Mouse (Mus musculus) liver, embryonic 12.5 days (tissue): Measurements from ENCODE around the gene Mad1l1. TPM values are rescaled to one million over a fixed set of nuclear protein-coding genes. Genes with fewer than 3 reads are reported as not detected.

Source experiments
- ATAC-seq: fragments of 200-750 bp; cut with Nextera tagmentation; 2 replicates; pipeline ENCODE4 v1.8.0; 2017; ENCODE audit warnings: moderate number of reproducible peaks, mild to moderate bottlenecking, moderate library complexity
- H3K27ac ChIP-seq: fragments of 300-500 bp; sonication (generic); 2 replicates; pipeline ENCODE4 v1.5.1; 2016; ENCODE audit warnings: mild to moderate bottlenecking
- H3K27me3 ChIP-seq: fragments of 300-500 bp; sonication (generic); replicated peaks from 2 replicates; pipeline ENCODE4 v1.6.1; 2016; ENCODE audit warnings: mild to moderate bottlenecking, moderate library complexity
- H3K36me3 ChIP-seq: fragments of 300-500 bp; sonication (generic); 2 replicates; pipeline ENCODE4 v1.6.1; 2016; ENCODE audit warnings: mild to moderate bottlenecking, moderate library complexity
- H3K4me1 ChIP-seq: fragments of 300-500 bp; sonication (generic); 2 replicates; pipeline ENCODE4 v1.6.1; 2016
- H3K4me2 ChIP-seq: fragments of 300-500 bp; sonication (generic); 2 replicates; pipeline ENCODE4 v1.6.1; 2016; ENCODE audit warnings: mild to moderate bottlenecking, moderate library complexity
- H3K4me3 ChIP-seq: fragments of 300-500 bp; sonication (generic); 2 replicates; pipeline ENCODE4 v1.5.1; 2016; ENCODE audit warnings: mild to moderate bottlenecking, moderate library complexity
- H3K9ac ChIP-seq: fragments of 300-500 bp; sonication (generic); 2 replicates; pipeline ENCODE4 v1.6.1; 2016; ENCODE audit warnings: mild to moderate bottlenecking, moderate library complexity
- H3K9me3 ChIP-seq: fragments of 300-500 bp; sonication (generic); replicated peaks from 2 replicates; pipeline ENCODE4 v1.6.1; 2016; ENCODE audit warnings: mild to moderate bottlenecking, moderate library complexity
- WGBS: fragments of 180-500 bp; shearing (Covaris S2); methylation state at CpG from one replicate; pipeline ENCODE4 v1.1.7; 2016; ENCODE audit not compliant: insufficient replicate concordance; 5-methylcytosine and 5-hydroxymethylcytosine counted together
- polyA plus RNA-seq: library from polyadenylated mRNA; unstranded; fragments of >200 nt; fragmentation: Nextera tagmentation; extraction: Ambion mirVana; gene quantifications from 2 replicates; pipeline ENCODE4 v1.2.1, GENCODE M21; 2016

Gene Mad1l1
- polyA plus RNA-seq, 1 experiment from 2014 or later: 33.6 TPM

DNA sequence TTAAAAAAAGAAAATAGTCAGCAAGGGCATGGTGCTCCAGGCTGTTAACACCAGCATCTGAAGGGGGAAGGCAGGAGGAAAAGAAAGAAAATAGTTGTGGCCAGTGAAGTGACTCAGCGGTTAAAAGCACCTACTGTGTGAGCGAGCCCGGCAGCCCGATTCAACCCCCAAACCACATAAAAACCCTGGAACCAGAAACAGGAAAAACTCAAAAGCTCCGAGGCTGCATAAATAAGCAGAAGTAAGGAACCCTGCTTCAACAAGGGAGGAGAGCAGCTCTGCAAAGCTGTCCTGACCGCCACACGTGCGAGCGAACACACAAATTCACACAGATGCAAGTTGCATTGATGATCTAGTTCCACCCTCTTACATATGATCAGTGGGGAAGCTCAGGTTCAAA is 28.5 kb upstream of the Mad1l1 start:
- 62% methylated on average over 9 of the region's 9 CpGs for WGBS
- H3K4me3 ChIP-seq: no peak overlapping the region
- H3K36me3 ChIP-seq: peaks cover 79% of the 10 kb centered on the region
- no peak for ATAC-seq
- no peaks in the 10 kb centered on the region for H3K9me3 ChIP-seq
- no peak overlapping the region for H3K9ac ChIP-seq
- H3K4me2 ChIP-seq: no peak overlapping the region
- no peak overlapping the region for H3K27ac ChIP-seq
- H3K27me3 ChIP-seq: no peaks in the 10 kb centered on the region
- peaks cover 10% of the 10 kb centered on the region; the same call in 1 of the 2 replicates for H3K4me1 ChIP-seq

DNA sequence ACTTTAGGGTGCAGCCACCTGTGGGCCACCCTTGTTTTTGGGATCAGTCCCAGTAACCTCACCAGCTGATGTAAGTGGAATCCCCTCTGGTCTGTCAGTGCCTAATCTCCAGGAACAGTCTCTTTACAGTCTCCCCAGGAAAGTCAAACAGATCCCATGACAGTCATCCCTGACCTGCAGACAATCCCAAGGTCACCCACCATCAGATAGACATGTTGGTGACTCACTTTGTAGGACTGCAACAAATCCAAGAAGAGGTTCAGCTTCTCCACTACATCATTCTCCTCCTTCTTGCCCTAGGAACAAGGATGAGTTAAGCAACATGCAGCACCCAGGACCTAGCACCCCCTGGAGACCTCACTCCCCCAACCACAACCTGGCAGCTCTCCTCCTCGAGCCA is 24.7 kb upstream of the Mad1l1 start:
- H3K4me3 ChIP-seq: no peak overlapping the region
- WGBS: 50% methylated on average over 1 of the region's 1 CpGs
- ATAC-seq: no peak

DNA sequence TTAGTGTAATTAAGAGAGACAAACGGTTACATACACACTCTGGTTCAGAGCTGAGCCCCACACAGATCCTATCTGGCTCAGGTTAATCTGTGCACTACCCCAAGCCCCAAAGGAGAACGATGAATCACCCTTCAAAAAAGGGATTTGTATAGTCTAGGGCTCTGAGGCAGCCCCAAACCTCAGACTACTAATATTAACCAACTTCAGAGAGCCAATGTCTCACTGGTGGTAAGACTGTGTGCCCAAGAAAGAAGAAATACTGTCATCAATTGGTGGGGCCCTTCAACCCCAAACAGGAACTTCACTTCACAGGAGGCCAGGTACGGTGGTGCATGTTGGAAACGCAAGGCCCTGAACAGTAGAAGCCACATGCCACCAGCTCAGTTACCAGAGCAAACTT is 23.9 kb upstream of the Mad1l1 start:
- Histone ChIP-seq H3K9ac (no peak overlapping the region), H3K36me3 (peaks cover 76% of the 10 kb centered on the region), H3K4me2 (no peak overlapping the region), H3K9me3 (no peaks in the 10 kb centered on the region), H3K4me3 (no peak overlapping the region), H3K27me3 (no peaks in the 10 kb centered on the region), H3K27ac (no peak overlapping the region), H3K4me1 (peaks cover 10% of the 10 kb centered on the region; the same call in 1 of the 2 replicates)
- no peak for ATAC-seq
- WGBS: 84% methylated on average over 4 of the region's 4 CpGs

More for the DNA sequence above, 24.7 kb upstream of the Mad1l1 start:
- Histone ChIP-seq H3K4me2 (no peak overlapping the region), H3K27ac (no peak overlapping the region), H3K9ac (no peak overlapping the region), H3K27me3 (no peaks in the 10 kb centered on the region), H3K4me1 (peaks cover 10% of the 10 kb centered on the region; the same call in 1 of the 2 replicates), H3K36me3 (peaks cover 76% of the 10 kb centered on the region), H3K9me3 (no peaks in the 10 kb centered on the region)

DNA sequence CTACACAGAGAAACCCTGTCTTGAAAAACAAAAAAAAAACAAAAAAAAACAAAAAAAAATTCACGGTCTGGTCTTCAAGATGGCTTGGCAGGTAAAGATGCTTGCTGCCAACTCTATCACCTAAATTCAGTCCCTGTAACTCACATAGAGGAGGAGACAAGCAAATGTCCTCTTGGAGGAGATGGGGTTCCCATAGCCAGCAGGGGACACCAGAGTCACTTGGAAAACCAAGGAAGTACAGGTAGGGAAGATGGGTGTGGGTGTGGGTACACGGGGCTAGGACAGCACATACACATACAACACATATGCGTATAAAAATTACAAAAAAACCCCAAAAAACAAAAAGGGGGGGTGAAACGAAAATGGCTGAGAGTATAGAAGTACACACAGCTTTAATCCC is 21.5 kb upstream of the Mad1l1 start:
- no peaks in the 10 kb centered on the region for H3K4me1 ChIP-seq
- H3K9me3 ChIP-seq: 0 out of 2 replicates have a peak, but pooled peaks cover 3% of the 10 kb centered on the region
- H3K27me3 ChIP-seq: no peaks in the 10 kb centered on the region
- H3K36me3 ChIP-seq: peaks cover 90% of the 10 kb centered on the region
- no peak overlapping the region for H3K27ac ChIP-seq
- WGBS: 81% methylated on average over 4 of the region's 4 CpGs
- no peak for ATAC-seq
- H3K4me2 ChIP-seq: no peak overlapping the region
- H3K4me3 ChIP-seq: no peak overlapping the region
- no peak overlapping the region for H3K9ac ChIP-seq

DNA sequence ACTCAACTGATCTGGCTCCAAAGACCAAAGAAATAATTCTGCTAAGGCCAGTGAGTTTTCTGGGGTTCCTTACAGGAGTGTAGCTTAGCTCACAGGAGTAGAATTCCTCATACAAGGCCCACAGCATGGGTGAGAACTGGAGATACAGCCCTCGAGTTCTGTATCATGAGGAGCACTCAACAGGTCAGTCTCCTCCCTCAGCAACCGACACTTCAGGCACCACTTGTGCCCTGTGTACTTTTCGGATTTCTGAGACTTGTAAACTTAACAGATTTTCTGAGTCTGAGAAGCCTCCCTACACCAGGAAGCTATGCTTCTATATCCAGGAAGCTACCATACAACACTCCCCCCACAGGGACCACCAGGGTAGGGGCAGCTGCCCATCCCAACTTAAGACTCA is 18.5 kb upstream of the Mad1l1 start:
- no peak for ATAC-seq
- 72% methylated on average over 3 of the region's 3 CpGs for WGBS
- Histone ChIP-seq H3K4me3 (no peak overlapping the region), H3K27me3 (no peaks in the 10 kb centered on the region), H3K36me3 (peaks cover 86% of the 10 kb centered on the region), H3K9me3 (0 out of 2 replicates have a peak, but pooled peaks cover 3% of the 10 kb centered on the region), H3K9ac (no peak overlapping the region), H3K4me1 (no peaks in the 10 kb centered on the region), H3K4me2 (no peak overlapping the region), H3K27ac (no peak overlapping the region)

DNA sequence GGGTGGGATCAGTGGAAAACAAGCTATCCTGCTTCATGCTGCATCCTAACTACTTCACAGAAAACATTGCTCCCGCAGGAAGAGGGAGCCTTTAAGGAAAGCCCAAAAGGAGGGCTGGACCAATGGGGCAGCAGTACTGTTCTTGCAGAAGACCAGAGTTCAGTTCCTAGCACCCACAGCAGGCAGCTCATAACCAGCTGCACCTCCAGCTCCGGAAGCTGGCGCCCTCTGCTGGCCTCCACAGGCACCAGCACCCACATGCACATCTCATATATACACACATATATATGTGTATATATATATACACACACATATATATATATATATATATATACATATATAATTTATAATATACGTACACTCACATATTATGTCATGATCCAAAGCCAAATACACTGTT is 17.4 kb upstream of the Mad1l1 start:
- no peak overlapping the region for H3K9ac ChIP-seq
- 80% methylated on average over 4 of the region's 4 CpGs for WGBS
- H3K36me3 ChIP-seq: peaks cover 75% of the 10 kb centered on the region
- H3K27ac ChIP-seq: no peak overlapping the region
- H3K4me1 ChIP-seq: no peaks in the 10 kb centered on the region
- 0 out of 2 replicates have a peak, but pooled peaks cover 3% of the 10 kb centered on the region for H3K9me3 ChIP-seq
- no peak overlapping the region for H3K4me3 ChIP-seq
- no peak overlapping the region for H3K4me2 ChIP-seq
- no peaks in the 10 kb centered on the region for H3K27me3 ChIP-seq
- no peak for ATAC-seq

DNA sequence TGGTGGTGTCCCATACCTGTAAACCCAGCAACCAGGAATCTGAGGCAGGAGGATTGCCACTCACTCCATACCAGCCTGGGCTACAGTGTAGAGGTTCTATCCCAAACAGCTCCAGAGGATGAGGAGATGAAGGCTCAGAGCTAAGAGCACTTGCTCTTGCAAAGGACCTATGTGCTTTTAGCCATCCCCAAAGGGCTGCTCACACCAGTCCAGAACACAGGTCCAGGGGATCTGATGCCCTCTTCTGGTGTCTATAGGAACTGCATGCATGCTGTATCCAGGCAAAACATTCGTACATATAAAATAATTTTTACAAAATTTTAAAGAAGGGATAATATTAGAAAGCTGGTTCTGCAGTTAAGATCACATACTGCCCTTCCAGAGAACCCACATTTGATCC is 15.3 kb upstream of the Mad1l1 start:
- Histone ChIP-seq H3K27me3 (no peaks in the 10 kb centered on the region), H3K4me2 (no peak overlapping the region), H3K9ac (no peak overlapping the region), H3K4me1 (peaks cover 12% of the 10 kb centered on the region), H3K27ac (no peak overlapping the region), H3K9me3 (0 out of 2 replicates have a peak, but pooled peaks cover 3% of the 10 kb centered on the region), H3K4me3 (no peak overlapping the region), H3K36me3 (peaks cover 58% of the 10 kb centered on the region)
- 68% methylated on average over 1 of the region's 1 CpGs for WGBS
- no peak for ATAC-seq

DNA sequence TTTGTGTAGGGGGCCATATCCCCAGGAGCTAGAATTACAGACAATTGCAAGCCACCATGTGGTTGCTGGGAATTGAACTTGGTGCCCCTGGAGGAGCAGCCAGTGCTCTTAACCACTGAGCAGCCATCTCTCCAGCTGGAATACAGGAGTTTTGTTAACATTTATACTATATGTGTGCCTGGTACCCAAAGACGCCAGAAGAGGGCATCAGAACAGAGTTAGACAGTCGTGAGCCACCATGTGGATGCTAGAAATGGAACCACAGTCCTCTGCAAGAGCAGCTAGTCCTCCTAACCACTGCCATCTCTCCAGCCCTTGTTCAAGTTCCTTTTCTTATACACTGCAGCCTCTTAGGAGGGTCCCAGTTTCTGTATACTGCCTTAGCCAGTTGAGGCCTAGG is 12.3 kb upstream of the Mad1l1 start:
- ATAC-seq: no peak
- peaks cover 50% of the 10 kb centered on the region for H3K36me3 ChIP-seq
- H3K4me1 ChIP-seq: peaks cover 28% of the 10 kb centered on the region
- 15% methylated on average over 2 of the region's 2 CpGs for WGBS
- H3K9ac ChIP-seq: no peak overlapping the region
- H3K4me3 ChIP-seq: no peak overlapping the region
- H3K4me2 ChIP-seq: no peak overlapping the region
- H3K27me3 ChIP-seq: no peaks in the 10 kb centered on the region
- H3K9me3 ChIP-seq: 0 out of 2 replicates have a peak, but pooled peaks cover 2% of the 10 kb centered on the region
- no peak overlapping the region for H3K27ac ChIP-seq

DNA sequence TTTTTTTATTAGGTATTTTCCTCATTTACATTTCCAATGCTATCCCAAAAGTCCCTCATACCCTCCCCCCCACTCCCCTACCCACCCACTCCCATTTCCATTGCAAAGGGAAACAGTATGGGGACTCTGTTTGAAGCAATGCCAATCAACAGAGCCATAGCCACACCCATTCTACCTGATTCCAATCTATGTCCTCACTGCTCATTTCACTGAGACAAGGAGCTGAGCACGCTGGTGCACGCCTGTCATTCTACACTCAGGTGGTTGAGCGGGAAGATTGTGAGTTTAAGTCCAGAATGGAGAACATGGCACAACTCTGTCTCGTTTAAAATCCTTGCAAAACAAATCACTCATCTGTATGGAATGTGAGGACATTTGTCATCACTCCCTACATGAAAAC is 11.2 kb upstream of the Mad1l1 start:
- H3K4me1 ChIP-seq: peaks cover 28% of the 10 kb centered on the region
- no peaks in the 10 kb centered on the region for H3K27me3 ChIP-seq
- H3K9ac ChIP-seq: peak overlapping the region; percentile 80
- peak overlapping the region; percentile 72; the same call in 1 of the 2 replicates for H3K4me3 ChIP-seq
- 41% methylated on average over 4 of the region's 4 CpGs for WGBS
- H3K9me3 ChIP-seq: no peaks in the 10 kb centered on the region
- peak; percentile 58 for ATAC-seq
- peak overlapping the region; percentile 87 for H3K4me2 ChIP-seq
- peaks cover 50% of the 10 kb centered on the region for H3K36me3 ChIP-seq
- peak overlapping the region; percentile 91 for H3K27ac ChIP-seq

DNA sequence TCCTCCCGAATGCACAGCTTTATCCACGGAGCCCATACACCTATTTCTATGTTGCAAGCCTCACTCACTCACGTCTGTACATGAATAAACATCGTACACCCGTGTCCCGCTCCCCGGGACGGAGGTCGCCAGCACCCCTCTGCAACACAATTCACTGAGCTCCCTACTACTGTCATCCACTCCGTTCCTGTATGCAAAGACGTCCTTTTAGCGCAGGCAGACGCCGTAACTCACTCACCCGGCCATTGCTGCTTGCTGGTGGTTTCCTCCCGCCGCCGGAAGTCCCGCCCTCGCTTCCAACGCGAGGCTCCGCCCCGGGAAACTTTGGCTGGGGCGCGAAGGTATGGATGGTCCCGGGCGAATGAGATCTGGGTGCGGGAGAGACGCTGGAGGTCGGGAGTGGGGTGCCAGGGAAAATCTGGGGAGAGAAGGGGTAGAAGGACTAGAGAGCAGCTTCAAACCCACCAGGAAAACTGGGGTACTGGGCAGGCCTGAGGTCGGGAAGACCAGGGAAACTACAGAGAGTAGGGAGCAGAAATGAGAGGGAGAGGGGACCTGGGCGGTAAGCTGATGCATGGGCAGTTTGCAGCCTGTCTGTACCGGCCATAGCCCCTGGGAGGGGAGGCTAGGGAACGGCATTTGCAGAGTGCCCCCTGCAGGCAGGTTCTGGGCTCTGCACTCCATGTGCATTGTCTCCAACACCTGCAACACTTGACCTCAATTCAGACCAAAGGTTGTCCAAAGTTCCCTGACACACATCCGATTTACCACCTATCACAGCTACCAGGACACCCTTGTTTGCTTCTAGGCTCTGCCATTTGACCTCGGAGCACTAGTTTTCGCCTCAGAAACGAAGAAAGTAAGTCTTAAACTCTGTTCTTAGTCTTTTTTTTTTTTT is 10.5 kb upstream of the Mad1l1 start, which contains the start of gene Mrm2:
Gene Mrm2 (minus strand): TSS at position 284 of the 898 bp plus-strand sequence.
- H3K9me3 ChIP-seq: no peaks in the 10 kb centered on the region
- H3K27me3 ChIP-seq: no peaks in the 10 kb centered on the region
- WGBS: under 1% methylated on average over 39 of the region's 39 CpGs
- peak within 1 kb of the TSS; percentile 87 for H3K4me2 ChIP-seq
- ATAC-seq: peak; percentile 86
- peak within 1 kb of the TSS; percentile 80 for H3K9ac ChIP-seq
- H3K27ac ChIP-seq: peak within 1 kb of the TSS; percentile 91
- peaks cover 50% of the 10 kb centered on the region for H3K36me3 ChIP-seq
- H3K4me3 ChIP-seq: peak within 1 kb of the TSS; percentile 72
- peaks cover 28% of the 10 kb centered on the region for H3K4me1 ChIP-seq

DNA sequence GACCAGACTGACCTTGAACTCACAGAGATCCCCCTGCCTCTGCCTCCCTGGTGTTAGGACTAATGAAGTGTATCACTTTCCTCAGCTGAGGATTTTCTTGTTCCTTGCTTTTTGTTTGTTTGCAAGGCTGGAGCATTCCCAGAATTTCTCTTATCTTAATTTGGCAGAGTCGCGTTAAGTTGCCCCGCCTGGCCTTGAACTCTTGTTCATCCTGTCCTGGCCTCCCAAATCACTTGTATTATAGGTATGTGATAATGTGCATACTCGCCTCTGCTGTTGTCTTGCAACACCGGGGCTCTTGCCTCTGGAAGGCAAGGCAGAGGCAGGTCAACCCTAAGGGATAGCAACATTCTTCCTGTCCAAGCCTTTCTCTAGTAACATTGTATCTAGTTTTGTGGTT is 2.7 kb upstream of the Mad1l1 start:
- Histone ChIP-seq H3K27me3 (no peaks in the 10 kb centered on the region), H3K4me2 (peak overlapping the region; percentile 27), H3K4me1 (peaks cover 38% of the 10 kb centered on the region), H3K9ac (0 out of 2 replicates have a peak overlapping the region, but pooled peaks have one; percentile 1), H3K36me3 (peaks cover 34% of the 10 kb centered on the region), H3K9me3 (no peaks in the 10 kb centered on the region), H3K27ac (peak overlapping the region; percentile 15; the same call in 1 of the 2 replicates), H3K4me3 (no peak overlapping the region)
- 42% methylated on average over 5 of the region's 5 CpGs for whole genome bisulfite sequencing
- ATAC-seq: no peak
